Mouse (Mus musculus) lung, adult 2 months (tissue): Measurements from ENCODE around the gene Acbd7. TPM values are rescaled to one million over a fixed set of nuclear protein-coding genes. Genes with fewer than 3 reads are reported as not detected.

Experiments used
- DNase-seq: peaks from one replicate; pipeline ENCODE4 v3.0.0; 2022
- H3K4me1 ChIP-seq: fragments of 200-500 bp; 2 replicates; pipeline ENCODE4 v1.6.1; 2011; ENCODE audit warnings: low read length; ENCODE audit not compliant: control insufficient read depth, insufficient read depth
- H3K4me3 ChIP-seq: fragments of 200-500 bp; replicated peaks from 2 replicates; pipeline ENCODE3; 2011; ENCODE audit warnings: low read depth, mild to moderate bottlenecking, control low read depth, low read length; ENCODE audit errors: extremely low read depth
- CTCF ChIP-seq: fragments of 200-500 bp; IDR thresholded peaks from 2 replicates; pipeline ENCODE4 v1.5.1; 2011; ENCODE audit warnings: mild to moderate bottlenecking, low read length, control low read depth; ENCODE audit not compliant: insufficient read depth
- POLR2A ChIP-seq: fragments of 200-500 bp; IDR thresholded peaks from 2 replicates; pipeline ENCODE4 v1.6.1; 2011; ENCODE audit warnings: low read depth, mild to moderate bottlenecking, control low read depth, low read length, borderline replicate concordance; ENCODE audit errors: extremely low read depth
- WGBS: fragments of 180-500 bp; shearing (Covaris S2); methylation state at CpG from one replicate; pipeline ENCODE4 v1.1.7; 2018; 5-methylcytosine and 5-hydroxymethylcytosine counted together
- polyA plus RNA-seq: library from polyadenylated mRNA; depleted of rRNA; stranded (reverse); fragments of >200 nt; gene quantifications from 2 replicates; pipeline ENCODE4 v1.2.3, GENCODE M21; 2012; rRNA removed

Gene Acbd7
- not detected in 2 replicates for polyA plus RNA-seq

DNA sequence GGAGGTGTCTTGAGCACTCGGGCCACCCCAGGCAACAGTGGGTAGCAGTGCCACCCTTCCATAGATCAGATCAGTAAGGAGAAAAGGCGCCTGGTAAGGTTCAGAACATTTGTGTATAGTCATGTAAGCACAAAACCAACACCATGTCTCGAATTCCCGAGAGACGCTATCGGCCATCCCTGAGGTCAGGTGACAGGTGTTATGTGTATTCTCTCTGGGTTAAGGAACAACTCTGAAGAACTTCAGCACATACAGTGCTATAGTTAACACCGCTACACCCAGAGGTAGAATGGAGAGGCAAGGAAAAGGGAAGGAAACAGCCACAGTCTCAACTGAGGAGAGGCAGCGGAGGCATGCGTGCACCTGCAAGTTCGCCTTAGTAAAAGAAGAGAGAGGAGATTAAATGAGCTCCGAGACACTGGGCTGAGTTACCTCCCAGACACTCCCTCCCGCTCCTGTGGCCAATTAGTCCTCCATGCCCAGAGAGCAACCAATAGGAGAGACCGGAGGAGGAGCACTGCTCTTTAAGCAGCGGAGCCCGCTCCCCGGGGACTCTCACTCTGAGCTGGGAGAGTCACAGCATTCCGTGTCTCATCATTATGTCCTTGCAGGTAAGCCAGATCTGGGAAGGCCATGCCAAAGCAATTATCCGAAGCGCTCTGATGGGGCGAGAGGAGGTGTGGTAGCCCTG lies at the start of gene Acbd7:
Gene Acbd7, plus strand, starts transcription at position 558 of the 691 bp plus-strand sequence.
- Histone ChIP-seq H3K4me1 (no peaks in the 10 kb centered on the region), H3K4me3 (peak within 1 kb of the TSS; percentile 6)
- WGBS = 4% methylated on average over 20 of the region's 20 CpGs
- DNase-seq = peak; percentile 31
- no peak for TF ChIP-seq POLR2A
- TF ChIP-seq CTCF = no peak

DNA sequence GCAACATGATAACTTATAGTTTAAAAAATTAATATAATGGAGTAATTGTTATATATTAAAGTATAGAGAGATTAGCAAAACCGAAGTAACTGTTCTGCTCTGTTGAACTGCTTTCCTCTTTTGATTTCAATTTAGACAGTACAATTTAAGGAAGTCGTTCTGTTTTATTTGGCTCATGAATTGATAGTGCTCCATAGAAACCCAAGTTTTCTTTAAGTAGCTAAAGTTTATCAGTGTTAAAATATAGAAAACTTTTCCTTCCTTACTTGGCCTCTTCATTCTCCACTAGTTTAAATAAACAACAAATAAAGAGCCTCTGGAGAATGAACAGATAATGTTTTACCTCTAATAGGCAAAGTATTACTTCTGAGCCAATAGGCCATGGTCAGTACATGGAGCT lies 49.7 kb upstream of the Acbd7 start:
- H3K4me3 ChIP-seq = no peak overlapping the region
- peaks cover 6% of the 10 kb centered on the region for H3K4me1 ChIP-seq
- TF ChIP-seq CTCF (no peak), POLR2A (no peak)
- DNase-seq = no peak
- WGBS = 39% methylated on average over 2 of the region's 2 CpGs

- peaks cover 8% of the 10 kb centered on the region for H3K4me1 ChIP-seq
- 69% methylated on average over 1 of the region's 1 CpGs for WGBS
- no peak overlapping the region for H3K4me3 ChIP-seq
- no peak for DNase-seq
- TF ChIP-seq CTCF (no peak), POLR2A (no peak)
Measured at GRCm38 (mm10) chr2:3289581-3289980, 46.4 kb upstream of the Acbd7 start.

DNA sequence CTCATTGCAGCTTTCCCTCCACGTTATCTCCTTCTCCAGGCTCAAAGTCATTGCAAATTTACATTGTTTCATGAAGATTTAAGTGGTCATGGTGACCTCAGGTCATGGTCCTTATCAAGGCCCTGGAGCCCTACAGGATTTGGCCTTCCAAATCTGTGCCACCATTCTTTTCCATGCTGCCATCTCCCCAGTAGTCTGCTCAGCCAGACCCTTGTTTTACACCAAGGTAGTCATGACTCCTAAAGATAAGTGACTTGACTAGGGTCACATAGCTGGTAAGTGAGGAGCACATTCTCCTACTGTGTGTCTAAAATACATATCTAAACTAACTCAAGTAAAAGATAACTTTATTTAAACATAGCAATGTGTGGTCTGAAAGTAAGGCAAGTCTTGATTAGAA lies 43.8 kb upstream of the Acbd7 start:
- H3K4me1 ChIP-seq = peaks cover 5% of the 10 kb centered on the region; the same call in 1 of the 2 replicates
- no peak for DNase-seq
- 80% methylated on average over 1 of the region's 1 CpGs for WGBS
- no peak overlapping the region for H3K4me3 ChIP-seq
- TF ChIP-seq POLR2A (no peak), CTCF (no peak)

DNA sequence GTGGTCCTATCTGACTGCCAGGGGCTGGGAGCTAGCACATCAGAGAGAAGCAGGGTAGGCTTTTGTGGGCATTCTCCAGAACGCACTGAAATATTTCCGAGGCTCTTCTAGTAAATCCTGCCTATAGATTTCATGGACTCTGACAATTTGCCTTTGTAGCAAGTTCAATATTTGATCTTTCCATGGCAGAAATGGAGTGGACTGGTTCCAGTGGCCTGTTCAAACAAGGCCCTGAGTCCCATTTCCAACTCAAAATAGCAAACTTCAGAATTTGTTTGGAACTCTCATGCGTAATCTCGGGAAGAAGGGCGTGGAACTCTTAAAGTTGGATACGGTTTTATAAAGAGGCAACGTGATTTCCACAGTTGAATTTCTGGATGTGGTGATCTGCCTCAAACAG lies 40.1 kb upstream of the Acbd7 start:
- DNase-seq = no peak
- 77% methylated on average over 7 of the region's 7 CpGs for WGBS
- Histone ChIP-seq H3K4me1 (peaks cover 5% of the 10 kb centered on the region; the same call in 1 of the 2 replicates), H3K4me3 (no peak overlapping the region)
- TF ChIP-seq POLR2A (no peak), CTCF (no peak)

- DNase-seq = no peak
- WGBS = 34% methylated on average over 3 of the region's 3 CpGs
- no peak for TF ChIP-seq CTCF
- no peak for TF ChIP-seq POLR2A
- H3K4me1 ChIP-seq = no peaks in the 10 kb centered on the region
- no peak overlapping the region for H3K4me3 ChIP-seq
Measured at GRCm38 (mm10) chr2:3305426-3306025, 30.4 kb upstream of the Acbd7 start.

- no peak for DNase-seq
- TF ChIP-seq POLR2A (no peak), CTCF (no peak)
- peaks cover 2% of the 10 kb centered on the region; the same call in 1 of the 2 replicates for H3K4me1 ChIP-seq
- WGBS = 48% methylated on average over 2 of the region's 2 CpGs
- H3K4me3 ChIP-seq = no peak overlapping the region
Measured at GRCm38 (mm10) chr2:3323132-3323531, 12.8 kb upstream of the Acbd7 start.

DNA sequence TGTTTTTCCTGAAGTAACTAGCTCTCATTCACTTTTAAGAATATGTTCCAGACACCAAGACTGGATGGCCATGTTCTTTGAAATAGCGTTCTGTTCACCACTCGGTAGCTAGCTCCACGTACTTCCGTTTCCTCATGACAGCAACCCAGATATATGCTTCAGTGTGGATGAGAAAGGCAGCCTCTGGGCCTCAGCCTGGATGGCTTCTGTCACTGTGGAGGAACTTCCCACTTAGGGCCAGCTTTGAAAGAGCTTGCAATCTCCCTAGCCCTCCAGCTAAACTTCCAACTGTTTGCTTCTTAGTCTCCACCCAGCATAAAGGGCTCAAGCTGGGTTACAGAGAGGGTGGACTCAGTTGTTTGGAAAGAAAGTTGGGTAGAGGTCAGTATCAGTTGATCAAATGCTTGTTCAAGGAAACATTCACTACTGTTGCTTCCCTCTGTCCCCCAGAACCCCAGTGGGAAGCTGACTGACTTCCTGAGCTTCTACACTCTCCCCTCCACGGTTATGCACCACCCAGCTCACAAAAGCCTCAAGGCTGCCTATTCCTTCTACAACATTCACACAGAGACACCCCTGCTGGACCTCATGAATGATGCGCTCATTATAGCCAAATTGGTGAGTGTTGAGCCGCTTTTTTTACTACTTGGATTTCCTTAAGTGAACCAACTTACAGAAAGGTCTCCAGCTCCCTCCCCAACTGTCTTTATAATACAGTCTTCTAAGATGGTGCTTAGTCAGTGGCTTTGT lies 11.4 kb upstream of the Acbd7 start:
- 92% methylated on average over 7 of the region's 7 CpGs for whole genome bisulfite sequencing
- peaks cover 2% of the 10 kb centered on the region; the same call in 1 of the 2 replicates for H3K4me1 ChIP-seq
- no peak for DNase-seq
- H3K4me3 ChIP-seq = no peak overlapping the region
- TF ChIP-seq CTCF = no peak
- TF ChIP-seq POLR2A = no peak

DNA sequence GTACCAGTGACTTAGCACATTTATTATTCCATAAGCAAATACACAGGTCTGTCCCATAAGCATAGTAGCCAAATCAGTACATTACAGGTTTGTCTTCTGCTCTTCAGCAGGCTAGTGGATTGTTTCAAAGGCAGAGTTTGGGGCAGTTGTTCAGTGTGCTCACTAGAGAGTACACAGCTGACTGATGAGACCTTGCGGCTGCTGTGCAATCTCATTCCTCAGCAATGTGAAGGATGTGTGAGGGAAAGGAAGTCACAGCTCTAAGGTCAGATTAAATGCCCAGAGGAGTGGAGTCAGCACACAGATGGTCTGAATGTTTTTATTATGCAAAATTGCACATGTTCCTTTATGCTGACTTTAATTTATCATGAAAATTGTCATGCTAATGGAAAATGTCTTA lies 9.4 kb upstream of the Acbd7 start:
- WGBS = 78% methylated on average over 1 of the region's 1 CpGs
- peaks cover 2% of the 10 kb centered on the region; the same call in 1 of the 2 replicates for H3K4me1 ChIP-seq

More for the DNA sequence above, 9.4 kb upstream of the Acbd7 start:
- no peak overlapping the region for H3K4me3 ChIP-seq
- no peak for DNase-seq
- TF ChIP-seq POLR2A (no peak), CTCF (no peak)
